Mouse (Mus musculus): ENCODE measurements around the gene Bag5. TPM values are rescaled to one million over a fixed set of nuclear protein-coding genes. Genes with fewer than 3 reads are reported as not detected.
"Not testable (repeated sequence)": the region's sequence is repeated elsewhere in the genome, so short reads cannot be mapped to it uniquely, and the experiment has no call there.

Gene Bag5
- polyA plus RNA-seq, 1 experiment from 2014 or later = 49.8 TPM

GRCm38 (mm10) chr12:111713880-111714279 lies 823 bp upstream of the Bag5 start:
- H3K9me3 ChIP-seq (ENCODE audit: control insufficient read depth, low read depth, low read length); H3K9ac ChIP-seq (replicated peaks; ENCODE audit: low read depth, low read length): not testable (repeated sequence)
- WGBS = 74% methylated on average over 6 of the region's 6 CpGs

DNA sequence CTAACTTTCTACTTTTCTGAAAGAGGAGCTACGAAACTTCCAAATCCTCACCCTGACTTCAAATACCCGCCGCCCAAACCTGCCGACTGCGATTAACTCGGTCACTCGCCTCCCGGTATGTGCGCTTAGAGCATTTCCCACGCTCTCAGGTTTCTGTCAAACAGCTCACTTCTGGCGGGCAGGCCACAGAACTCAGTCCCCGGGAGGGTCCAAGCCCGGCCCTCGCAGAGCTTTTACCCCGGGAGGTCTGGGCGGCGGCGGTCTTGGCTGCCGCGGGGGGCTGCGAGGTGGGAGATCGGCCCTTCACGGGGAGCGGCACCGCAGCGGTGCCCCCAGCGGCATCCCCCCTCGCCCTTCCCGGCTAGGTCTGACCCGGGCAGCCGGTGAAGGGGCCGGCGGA lies 581 bp downstream of the Bag5 start:
- no peak for ATAC-seq (ENCODE audit: insufficient number of reproducible peaks, insufficient read depth, low FRiP score, low read depth)
- H3K27ac ChIP-seq (ENCODE audit: low read length) = peak overlapping the region; percentile 72
- WGBS = under 1% methylated on average over 30 of the region's 33 CpGs

More at GRCm38 (mm10) chr12:111713880-111714279, 823 bp upstream of the Bag5 start:
- not testable (repeated sequence) for H3K27ac ChIP-seq (ENCODE audit: low read length); H3K27me3 ChIP-seq (ENCODE audit: control insufficient read depth, insufficient read depth, low read length); H3K4me1 ChIP-seq (ENCODE audit: control insufficient read depth, insufficient read depth, low read length); ATAC-seq (ENCODE audit: insufficient number of reproducible peaks, insufficient read depth, low FRiP score, low read depth)
- Histone ChIP-seq H3K4me3 (ENCODE audit: low read depth, low read length) (peak overlapping the region; percentile 99), H3K4me2 (replicated peaks; ENCODE audit: low read depth, low read length) (peak overlapping the region; percentile 42), H3K36me3 (ENCODE audit: control insufficient read depth, insufficient read depth, low read length) (peaks cover 20% of the 10 kb centered on the region)

GRCm38 (mm10) chr12:111710091-111710490 lies 3.0 kb downstream of the Bag5 start:
- Histone ChIP-seq H3K9ac (replicated peaks; ENCODE audit: low read depth, low read length) (no peak overlapping the region), H3K27ac (ENCODE audit: low read length) (no peak overlapping the region), H3K36me3 (ENCODE audit: control insufficient read depth, insufficient read depth, low read length) (peaks cover 29% of the 10 kb centered on the region), H3K4me3 (ENCODE audit: low read depth, low read length) (no peak overlapping the region), H3K4me2 (replicated peaks; ENCODE audit: low read depth, low read length) (no peak overlapping the region), H3K9me3 (ENCODE audit: control insufficient read depth, low read depth, low read length) (no peaks in the 10 kb centered on the region), H3K27me3 (ENCODE audit: control insufficient read depth, insufficient read depth, low read length) (no peaks in the 10 kb centered on the region), H3K4me1 (ENCODE audit: control insufficient read depth, insufficient read depth, low read length) (peaks cover 9% of the 10 kb centered on the region; the same call in 1 of the 2 replicates)
- whole genome bisulfite sequencing = 91% methylated on average over 10 of the region's 10 CpGs
- no peak for ATAC-seq (ENCODE audit: insufficient number of reproducible peaks, insufficient read depth, low FRiP score, low read depth)

More for the DNA sequence above, 581 bp downstream of the Bag5 start:
- H3K9ac ChIP-seq (replicated peaks; ENCODE audit: low read depth, low read length) = peak overlapping the region; percentile 93
- H3K9me3 ChIP-seq (ENCODE audit: control insufficient read depth, low read depth, low read length) = no peaks in the 10 kb centered on the region
- H3K4me2 ChIP-seq (replicated peaks; ENCODE audit: low read depth, low read length) = peak overlapping the region; percentile 70
- H3K4me1 ChIP-seq (ENCODE audit: control insufficient read depth, insufficient read depth, low read length) = peaks cover 9% of the 10 kb centered on the region; the same call in 1 of the 2 replicates
- H3K4me3 ChIP-seq (ENCODE audit: low read depth, low read length) = peak overlapping the region; percentile 99
- H3K27me3 ChIP-seq (ENCODE audit: control insufficient read depth, insufficient read depth, low read length) = no peaks in the 10 kb centered on the region
- H3K36me3 ChIP-seq (ENCODE audit: control insufficient read depth, insufficient read depth, low read length) = peaks cover 24% of the 10 kb centered on the region

GRCm38 (mm10) chr12:111708181-111708580 lies 4.9 kb downstream of the Bag5 start:
- Histone ChIP-seq H3K4me3 (ENCODE audit: low read depth, low read length) (no peak overlapping the region), H3K4me1 (ENCODE audit: control insufficient read depth, insufficient read depth, low read length) (peaks cover 13% of the 10 kb centered on the region; the same call in 1 of the 2 replicates), H3K9me3 (ENCODE audit: control insufficient read depth, low read depth, low read length) (no peaks in the 10 kb centered on the region), H3K27ac (ENCODE audit: low read length) (no peak overlapping the region), H3K4me2 (replicated peaks; ENCODE audit: low read depth, low read length) (no peak overlapping the region), H3K27me3 (ENCODE audit: control insufficient read depth, insufficient read depth, low read length) (no peaks in the 10 kb centered on the region), H3K36me3 (ENCODE audit: control insufficient read depth, insufficient read depth, low read length) (peaks cover 29% of the 10 kb centered on the region), H3K9ac (replicated peaks; ENCODE audit: low read depth, low read length) (no peak overlapping the region)
- WGBS = 80% methylated on average over 4 of the region's 4 CpGs
- no peak for ATAC-seq (ENCODE audit: insufficient number of reproducible peaks, insufficient read depth, low FRiP score, low read depth)

DNA sequence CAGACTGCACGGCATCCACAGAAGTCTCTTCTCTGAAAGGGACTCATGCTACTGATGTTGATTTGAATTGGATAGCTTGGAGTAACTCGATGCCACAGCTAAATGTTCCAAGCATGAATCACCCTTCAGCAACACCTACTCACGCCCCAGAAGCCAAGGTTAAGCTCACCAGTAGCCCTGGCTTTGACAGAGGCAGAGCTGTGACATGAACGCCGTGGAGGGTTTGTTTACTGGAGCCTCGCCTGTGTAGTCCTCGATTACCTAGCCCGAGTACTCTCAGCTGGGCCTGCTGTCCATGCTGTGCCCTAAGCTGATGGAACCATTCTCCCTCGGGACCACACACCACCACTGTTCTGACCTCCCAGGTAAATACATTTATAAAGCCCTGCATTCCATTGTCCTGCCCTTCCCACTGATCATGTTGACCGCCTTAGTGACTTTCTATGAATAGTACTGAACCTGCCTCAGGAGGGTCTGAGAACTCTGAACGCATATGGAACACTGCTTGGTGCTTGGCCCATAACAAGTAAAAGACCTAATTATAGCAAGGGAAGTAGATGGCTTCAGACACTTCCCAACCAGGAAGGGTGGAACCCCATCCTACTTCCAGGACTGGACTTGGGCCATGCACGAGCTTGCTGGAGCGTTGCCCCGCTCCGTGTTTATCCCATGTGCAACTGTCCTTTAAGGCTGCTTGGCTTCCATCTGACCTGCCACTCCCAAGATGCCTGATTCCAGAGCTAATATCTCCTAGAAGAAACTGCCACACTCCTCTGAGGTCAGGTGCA lies 7.7 kb downstream of the Bag5 start:
- H3K4me1 ChIP-seq (ENCODE audit: control insufficient read depth, insufficient read depth, low read length) = peaks cover 4% of the 10 kb centered on the region; the same call in 1 of the 2 replicates
- WGBS = 41% methylated on average over 15 of the region's 15 CpGs
- H3K27me3 ChIP-seq (ENCODE audit: control insufficient read depth, insufficient read depth, low read length) = no peaks in the 10 kb centered on the region
- H3K9ac ChIP-seq (replicated peaks; ENCODE audit: low read depth, low read length) = no peak overlapping the region
- H3K4me3 ChIP-seq (ENCODE audit: low read depth, low read length) = no peak overlapping the region
- H3K4me2 ChIP-seq (replicated peaks; ENCODE audit: low read depth, low read length) = no peak overlapping the region
- peaks cover 23% of the 10 kb centered on the region for H3K36me3 ChIP-seq (ENCODE audit: control insufficient read depth, insufficient read depth, low read length)
- no peak overlapping the region for H3K27ac ChIP-seq (ENCODE audit: low read length)
- no peaks in the 10 kb centered on the region for H3K9me3 ChIP-seq (ENCODE audit: control insufficient read depth, low read depth, low read length)
- ATAC-seq (ENCODE audit: insufficient number of reproducible peaks, insufficient read depth, low FRiP score, low read depth) = no peak

GRCm38 (mm10) chr12:111704609-111705008 lies 8.4 kb downstream of the Bag5 start:
- no peak overlapping the region for H3K4me2 ChIP-seq (replicated peaks; ENCODE audit: low read depth, low read length)
- no peak overlapping the region for H3K27ac ChIP-seq (ENCODE audit: low read length)
- whole genome bisulfite sequencing = 41% methylated on average over 9 of the region's 9 CpGs
- H3K9ac ChIP-seq (replicated peaks; ENCODE audit: low read depth, low read length) = no peak overlapping the region
- peaks cover 4% of the 10 kb centered on the region; the same call in 1 of the 2 replicates for H3K4me1 ChIP-seq (ENCODE audit: control insufficient read depth, insufficient read depth, low read length)
- ATAC-seq (ENCODE audit: insufficient number of reproducible peaks, insufficient read depth, low FRiP score, low read depth) = peak; percentile 47; the same call in 1 of the 2 replicates
- H3K9me3 ChIP-seq (ENCODE audit: control insufficient read depth, low read depth, low read length) = no peaks in the 10 kb centered on the region
- peaks cover 16% of the 10 kb centered on the region; the same call in 1 of the 2 replicates for H3K36me3 ChIP-seq (ENCODE audit: control insufficient read depth, insufficient read depth, low read length)
- no peaks in the 10 kb centered on the region for H3K27me3 ChIP-seq (ENCODE audit: control insufficient read depth, insufficient read depth, low read length)
- no peak overlapping the region for H3K4me3 ChIP-seq (ENCODE audit: low read depth, low read length)

- no peak overlapping the region for H3K4me3 ChIP-seq (ENCODE audit: low read depth, low read length)
- H3K4me1 ChIP-seq (ENCODE audit: control insufficient read depth, insufficient read depth, low read length) = peaks cover 4% of the 10 kb centered on the region; the same call in 1 of the 2 replicates
- 0 out of 2 replicates have a peak, but pooled peaks cover 4% of the 10 kb centered on the region for H3K36me3 ChIP-seq (ENCODE audit: control insufficient read depth, insufficient read depth, low read length)
- H3K27me3 ChIP-seq (ENCODE audit: control insufficient read depth, insufficient read depth, low read length) = no peaks in the 10 kb centered on the region
- H3K4me2 ChIP-seq (replicated peaks; ENCODE audit: low read depth, low read length) = no peak overlapping the region
- no peak overlapping the region for H3K9ac ChIP-seq (replicated peaks; ENCODE audit: low read depth, low read length)
- no peaks in the 10 kb centered on the region for H3K9me3 ChIP-seq (ENCODE audit: control insufficient read depth, low read depth, low read length)
- no peak for ATAC-seq (ENCODE audit: insufficient number of reproducible peaks, insufficient read depth, low FRiP score, low read depth)
- WGBS = 72% methylated on average over 3 of the region's 3 CpGs
- H3K27ac ChIP-seq (ENCODE audit: low read length) = no peak overlapping the region
Observed at GRCm38 (mm10) chr12:111703301-111703700, 9.8 kb downstream of the Bag5 start.

DNA sequence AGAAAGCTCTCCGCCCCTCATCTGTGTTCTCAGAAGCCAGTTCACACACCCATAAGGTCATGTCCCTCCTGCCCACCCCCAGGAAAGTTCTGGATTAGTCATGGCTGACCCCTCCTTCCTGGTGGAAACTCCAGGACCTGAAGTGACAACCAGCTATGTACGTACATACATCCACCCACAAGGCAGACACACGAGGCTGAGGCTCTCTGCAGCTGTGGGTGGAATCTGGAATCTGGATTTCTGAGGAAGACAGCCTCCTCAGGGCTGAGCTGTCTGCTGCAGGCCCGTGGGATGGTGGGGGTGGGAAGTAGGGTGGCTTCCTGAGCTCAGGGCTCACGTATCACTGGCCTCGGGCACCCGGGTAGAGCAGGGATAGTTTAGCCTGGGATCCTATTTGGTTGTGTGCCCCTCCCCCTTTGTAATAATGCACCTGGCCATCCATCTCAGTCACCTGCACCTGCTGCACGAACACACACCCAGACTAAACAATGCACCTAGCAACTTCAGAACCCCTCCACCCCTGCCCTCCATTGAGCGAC lies 12.1 kb downstream of the Bag5 start:
- Histone ChIP-seq H3K9me3 (ENCODE audit: control insufficient read depth, low read depth, low read length) (no peaks in the 10 kb centered on the region), H3K27me3 (ENCODE audit: control insufficient read depth, insufficient read depth, low read length) (no peaks in the 10 kb centered on the region), H3K9ac (replicated peaks; ENCODE audit: low read depth, low read length) (no peak overlapping the region), H3K4me3 (ENCODE audit: low read depth, low read length) (no peak overlapping the region), H3K4me1 (ENCODE audit: control insufficient read depth, insufficient read depth, low read length) (peaks cover 4% of the 10 kb centered on the region; the same call in 1 of the 2 replicates), H3K27ac (ENCODE audit: low read length) (no peak overlapping the region), H3K36me3 (ENCODE audit: control insufficient read depth, insufficient read depth, low read length) (no peaks in the 10 kb centered on the region), H3K4me2 (replicated peaks; ENCODE audit: low read depth, low read length) (no peak overlapping the region)
- no peak for ATAC-seq (ENCODE audit: insufficient number of reproducible peaks, insufficient read depth, low FRiP score, low read depth)
- 42% methylated on average over 9 of the region's 9 CpGs for WGBS
